Mouse (Mus musculus): ENCODE data around the gene Cxcl17. TPM values are rescaled to one million over a fixed set of nuclear protein-coding genes. Genes with fewer than 3 reads are reported as not detected.

Gene Cxcl17
- polyA plus RNA-seq (2012; rRNA removed) = 0.10 TPM in 1 of 2 replicates, not detected in the other

GRCm38 (mm10) chr7:25412833-25413441, at the start of gene Cxcl17:
Gene Cxcl17 (minus strand): TSS chr7:25412886.

DNA sequence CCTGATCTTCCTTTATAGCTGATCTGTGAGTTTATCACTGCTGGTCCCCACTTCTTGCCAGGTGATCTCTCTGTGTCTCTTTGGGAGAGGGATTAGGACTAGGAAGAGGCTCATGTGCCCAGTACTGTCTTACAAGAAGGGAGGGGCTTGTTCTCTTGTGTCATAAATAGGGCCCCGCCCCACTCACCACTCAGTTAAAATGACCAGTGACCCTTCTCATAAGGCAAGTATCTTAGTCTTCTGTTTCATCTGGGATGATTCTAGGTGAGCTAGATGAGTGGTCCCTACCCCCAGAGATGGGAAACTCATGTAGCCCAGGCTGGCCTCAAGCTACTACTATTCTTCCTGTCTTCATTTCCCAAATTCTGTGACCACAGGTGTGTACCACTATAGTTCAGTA, 14.1 kb downstream of the Cxcl17 start, which contains the start of gene Lipe:
Gene Lipe, minus strand, starts transcription at position 101 of the 400 bp plus-strand sequence.

DNA sequence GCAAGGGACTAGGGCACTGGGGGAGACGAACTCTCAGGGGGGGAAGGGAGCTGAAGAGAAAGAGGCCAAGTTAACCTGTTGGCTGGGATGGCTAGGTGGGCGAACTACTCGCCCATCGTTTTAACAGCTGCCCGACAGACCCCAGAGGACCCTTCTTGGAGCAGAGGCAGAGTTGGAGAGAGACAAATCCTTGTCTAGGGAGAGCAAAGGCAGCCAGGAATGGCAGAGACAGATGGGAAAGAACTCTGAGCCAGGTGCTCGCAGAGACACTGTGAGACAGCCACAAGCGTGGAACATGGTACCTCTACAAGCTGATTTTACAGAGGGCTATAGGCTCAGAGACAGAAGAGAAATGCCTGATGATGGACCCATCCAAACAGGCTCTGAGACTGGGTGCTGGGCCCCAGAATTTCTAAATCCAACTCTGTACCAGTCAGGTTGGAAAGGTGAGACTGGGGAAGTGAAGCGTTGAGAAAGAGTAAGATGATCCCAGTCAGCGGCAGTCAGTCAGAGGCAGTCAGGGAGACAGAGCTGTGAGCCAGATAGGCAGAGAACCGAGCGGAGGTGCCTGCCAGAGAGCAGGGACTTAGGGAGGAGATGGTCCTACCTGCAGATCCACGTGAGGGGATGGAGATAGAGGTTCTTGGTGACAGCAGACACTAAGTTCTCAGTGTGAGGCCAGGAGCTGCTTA, 43.5 kb downstream of the Cxcl17 start, which contains the start of gene Cnfn:
Gene Cnfn, minus strand, starts transcription at position 667 of the 692 bp plus-strand sequence.

Other genes with a start within 250 kb of the Cxcl17 start
- 37.3 and 37.7 TPM in 2 replicates for gene Pou2f2, start 233.2 kb downstream of the Cxcl17 start, polyA plus RNA-seq (2012; rRNA removed)
- 14.1 and 16.0 TPM in 2 replicates for gene Dedd2, start 192.3 kb downstream of the Cxcl17 start, polyA plus RNA-seq (2012; rRNA removed)
- gene Zfp526, start 191.5 kb downstream of the Cxcl17 start, polyA plus RNA-seq (2012; rRNA removed) = 8.8 and 9.1 TPM in 2 replicates
- gene Gsk3a, start 175.0 kb downstream of the Cxcl17 start, polyA plus RNA-seq (2012; rRNA removed) = 199 and 203 TPM in 2 replicates
- 28.3 and 33.7 TPM in 2 replicates for gene Erf, start 162.1 kb downstream of the Cxcl17 start, polyA plus RNA-seq (2012; rRNA removed)
- 144 and 151 TPM in 2 replicates for gene Cic, start 145.2 kb downstream of the Cxcl17 start, polyA plus RNA-seq (2012; rRNA removed)
- 586 and 600 TPM in 2 replicates for gene Pafah1b3, start 114.9 kb downstream of the Cxcl17 start, polyA plus RNA-seq (2012; rRNA removed)
- 1.3 and 2.1 TPM in 2 replicates for gene Prr19, start 111.5 kb downstream of the Cxcl17 start, polyA plus RNA-seq (2012; rRNA removed)
- 122 and 148 TPM in 2 replicates for gene Tmem145, start 106.8 kb downstream of the Cxcl17 start, polyA plus RNA-seq (2012; rRNA removed)
- 45.9 and 47.2 TPM in 2 replicates for gene Megf8, start 95.7 kb downstream of the Cxcl17 start, polyA plus RNA-seq (2012; rRNA removed)
- gene Cnfn, start 43.2 kb downstream of the Cxcl17 start, polyA plus RNA-seq (2012; rRNA removed) = 0.11 TPM in 1 of 2 replicates, not detected in the other
- 11.5 and 12.0 TPM in 2 replicates for gene Lipe, start 14.2 kb downstream of the Cxcl17 start, polyA plus RNA-seq (2012; rRNA removed)
- 1.1 and 1.3 TPM in 2 replicates for gene Ceacam1, start 64.7 kb upstream of the Cxcl17 start, polyA plus RNA-seq (2012; rRNA removed)
- not detected in 2 replicates for gene Ceacam2, start 127.0 kb upstream of the Cxcl17 start, polyA plus RNA-seq (2012; rRNA removed)
- not detected in 2 replicates for gene Erich4, start 203.0 kb upstream of the Cxcl17 start, polyA plus RNA-seq (2012; rRNA removed)
- gene Dmac2, start 206.5 kb upstream of the Cxcl17 start, polyA plus RNA-seq (2012; rRNA removed) = 38.0 and 43.1 TPM in 2 replicates
- gene B3gnt8, start 213.8 kb upstream of the Cxcl17 start, polyA plus RNA-seq (2012; rRNA removed) = 0.64 and 2.1 TPM in 2 replicates
- 62.5 and 66.5 TPM in 2 replicates for gene Bckdha, start 246.1 kb upstream of the Cxcl17 start, polyA plus RNA-seq (2012; rRNA removed)
- 42.7 and 44.3 TPM in 2 replicates for gene Exosc5, start 246.3 kb upstream of the Cxcl17 start, polyA plus RNA-seq (2012; rRNA removed)